Mouse (Mus musculus): ENCODE results near the gene Mapk12.
A peak's percentile ranks its signal among the peaks of the same experiment; 100 is the strongest.

Gene Mapk12

DNA sequence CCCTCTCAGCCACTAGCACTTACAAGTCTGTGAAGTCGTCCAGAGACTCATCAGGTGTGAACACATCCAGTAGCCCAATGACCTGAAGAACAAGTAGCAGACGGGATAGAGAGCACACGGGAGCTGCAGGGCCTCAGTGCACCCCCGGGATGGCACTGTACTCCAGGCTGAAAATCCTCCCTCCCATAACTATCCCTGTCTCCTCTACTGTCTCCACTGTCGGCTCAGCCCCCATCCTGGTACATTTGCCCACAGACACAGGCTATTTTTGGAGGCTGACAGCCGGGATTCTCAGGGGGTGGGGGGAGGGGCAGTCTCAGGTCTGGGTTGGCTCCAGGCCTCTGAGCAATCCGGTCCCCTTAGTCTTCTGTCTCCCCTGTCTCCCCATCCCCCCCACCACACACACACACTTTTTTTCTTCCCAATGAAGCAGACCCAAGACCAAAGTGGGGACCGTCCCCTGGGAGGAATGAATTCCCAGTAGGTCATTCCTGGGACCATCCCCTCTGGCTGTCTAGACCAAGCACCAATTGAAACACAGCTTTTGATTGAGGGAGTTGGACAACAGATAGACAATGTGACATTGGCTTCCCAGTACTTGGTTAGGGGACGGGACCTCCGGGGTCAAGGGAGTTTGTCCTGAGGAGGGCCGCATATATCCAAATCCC lies 3.0 kb downstream of the Mapk12 start:
- DNase-seq, result no peak

DNA sequence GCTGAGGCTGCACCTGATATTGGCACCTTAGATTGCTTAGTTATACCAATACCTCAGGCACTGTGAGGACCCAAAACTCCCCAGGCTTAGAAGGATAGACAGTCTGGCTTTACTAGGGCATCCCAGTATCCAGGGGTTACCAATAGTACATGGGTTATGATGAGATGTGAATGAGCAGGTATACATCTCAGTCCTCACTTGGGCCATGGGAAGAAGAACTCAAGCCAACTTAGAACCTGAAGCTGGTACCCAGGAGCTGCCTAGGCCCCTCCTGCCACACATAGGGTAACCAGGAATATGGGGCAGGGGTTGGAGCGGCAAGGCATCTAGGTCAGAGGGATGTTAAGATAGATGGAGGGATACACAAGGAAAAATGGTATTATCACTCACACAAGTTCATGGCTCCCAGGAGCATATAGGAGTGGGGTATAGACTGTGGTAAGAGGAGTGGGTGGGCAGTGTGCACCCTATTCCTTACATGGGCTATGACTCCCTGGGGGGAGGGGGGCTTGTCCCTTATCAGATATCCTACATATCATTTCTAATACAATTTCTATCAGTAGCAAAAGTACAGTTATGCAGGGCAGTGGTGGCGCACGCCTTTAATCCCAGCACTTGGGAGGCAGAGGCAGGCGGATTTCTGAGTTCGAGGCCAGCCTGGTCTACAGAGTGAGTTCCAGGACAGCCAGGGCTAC lies 3.9 kb downstream of the Mapk12 start:
- DNase-seq, result no peak

DNA sequence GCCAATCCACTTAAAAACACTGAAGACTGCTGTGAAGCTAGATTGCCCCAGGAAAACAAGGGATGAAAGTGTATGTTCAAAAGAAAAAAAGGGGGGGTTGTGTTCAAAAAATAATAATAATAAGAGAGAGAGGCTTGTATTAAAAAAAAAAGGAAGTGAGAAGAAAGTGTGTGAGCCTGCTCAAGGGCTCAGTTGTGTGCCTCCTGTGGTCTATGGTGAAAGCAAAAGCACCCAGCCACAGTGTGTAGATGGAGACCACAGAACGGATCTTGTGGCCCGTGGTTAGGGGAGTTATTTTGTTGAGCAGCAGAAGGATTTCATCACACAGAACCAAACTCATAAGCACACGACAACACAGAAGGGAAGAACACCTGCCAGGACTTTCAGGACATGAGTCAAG lies 9.2 kb downstream of the Mapk12 start:
- peak; percentile 49 for DNase-seq

DNA sequence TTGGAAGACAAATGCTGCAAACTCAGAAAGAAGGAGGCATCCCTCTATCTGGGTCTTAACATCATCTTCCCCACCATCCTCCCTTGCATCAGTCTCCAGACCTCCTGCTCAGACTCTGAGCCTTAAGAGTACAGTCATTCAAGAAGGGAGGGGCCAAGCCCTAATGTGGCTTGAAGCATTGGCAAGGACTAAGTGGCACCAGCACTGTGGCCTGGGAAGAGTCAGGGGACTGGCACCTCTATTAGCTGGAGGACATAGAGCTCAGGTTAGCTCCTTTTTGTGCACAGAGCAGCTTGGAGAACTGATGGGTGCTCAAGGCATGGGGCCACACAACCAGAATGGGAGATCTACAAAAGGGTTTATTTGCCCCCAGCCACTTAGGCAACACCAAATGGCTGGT lies 10.3 kb downstream of the Mapk12 start:
- DNase-seq, result no peak

DNA sequence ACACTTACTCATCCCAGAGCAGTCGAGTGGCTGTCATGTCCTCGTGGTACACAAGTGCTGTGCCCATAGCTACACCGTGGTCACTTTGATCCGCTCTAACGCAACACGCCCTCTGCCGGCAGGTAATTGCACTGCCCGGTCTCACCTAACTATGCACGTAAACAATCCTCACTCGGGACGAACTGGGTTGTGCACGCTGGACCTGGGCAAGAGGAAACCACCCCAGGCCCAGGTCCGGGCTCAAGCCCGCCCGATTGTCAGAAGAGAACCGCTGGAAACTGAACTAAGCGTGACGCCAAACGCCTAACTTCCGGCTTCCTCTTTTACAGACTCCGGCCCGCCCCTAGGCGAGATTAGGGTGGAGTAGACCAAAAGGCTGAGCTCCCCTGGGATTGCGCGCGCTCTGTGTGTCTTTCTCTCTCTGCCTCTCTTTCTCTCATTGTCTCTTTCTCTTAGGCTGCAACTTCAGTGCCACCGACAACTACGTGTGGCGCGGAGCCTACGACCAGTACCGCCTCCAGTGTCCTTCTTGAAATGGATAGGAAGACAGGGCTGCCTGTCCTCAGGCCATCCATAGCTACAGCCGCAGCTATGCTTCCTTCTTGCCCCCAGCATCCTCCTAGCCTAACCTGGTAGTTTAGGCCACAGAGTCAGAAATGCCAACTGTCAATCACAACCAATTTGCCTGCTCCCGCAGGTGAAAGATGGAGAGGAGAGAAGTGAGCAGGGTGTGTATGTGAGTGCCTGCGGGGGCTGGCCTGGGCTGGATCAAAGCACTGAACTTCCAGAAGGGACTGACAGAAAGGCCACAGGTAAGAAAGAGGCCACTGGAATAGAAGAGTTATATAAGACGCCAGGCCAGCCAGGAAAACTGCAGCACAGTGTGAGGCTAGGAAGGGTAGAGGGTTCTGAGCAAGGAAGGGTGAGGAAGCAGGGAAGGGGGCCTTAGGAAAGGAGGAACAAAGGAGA lies 11.8 kb downstream of the Mapk12 start, which contains the start of gene Hdac10:
Gene Hdac10, minus strand, starts transcription at position 319 of the 969 bp plus-strand sequence.
- peak; percentile 89 for DNase-seq

DNA sequence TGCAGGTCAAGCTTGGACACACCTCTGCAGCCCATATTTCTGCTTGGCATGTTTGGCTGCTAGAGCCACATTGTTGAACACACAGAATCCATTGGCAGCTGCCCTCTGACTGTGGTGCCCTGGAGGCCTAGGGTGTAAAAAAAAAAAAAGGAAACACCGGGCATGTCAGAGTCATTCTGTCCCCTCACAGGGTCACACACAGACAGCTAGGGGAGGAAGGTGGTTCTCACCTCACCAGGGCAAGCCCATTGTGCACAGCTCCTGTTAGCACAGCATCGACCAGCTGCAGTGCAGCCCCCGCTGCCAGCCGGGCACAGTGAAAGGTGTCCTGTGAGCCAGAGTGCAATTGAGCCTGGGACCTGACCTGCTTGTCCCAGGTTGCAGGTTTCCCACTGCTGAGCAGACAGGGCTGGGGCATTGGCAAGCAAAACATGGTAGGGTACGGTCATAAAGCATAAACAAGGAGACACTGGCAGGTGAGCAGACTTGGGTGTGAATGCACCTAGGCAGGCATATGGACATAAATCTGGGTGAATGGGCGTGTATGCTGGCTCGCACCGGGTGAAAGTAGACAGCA lies 13.1 kb downstream of the Mapk12 start:
- no peak for DNase-seq

DNA sequence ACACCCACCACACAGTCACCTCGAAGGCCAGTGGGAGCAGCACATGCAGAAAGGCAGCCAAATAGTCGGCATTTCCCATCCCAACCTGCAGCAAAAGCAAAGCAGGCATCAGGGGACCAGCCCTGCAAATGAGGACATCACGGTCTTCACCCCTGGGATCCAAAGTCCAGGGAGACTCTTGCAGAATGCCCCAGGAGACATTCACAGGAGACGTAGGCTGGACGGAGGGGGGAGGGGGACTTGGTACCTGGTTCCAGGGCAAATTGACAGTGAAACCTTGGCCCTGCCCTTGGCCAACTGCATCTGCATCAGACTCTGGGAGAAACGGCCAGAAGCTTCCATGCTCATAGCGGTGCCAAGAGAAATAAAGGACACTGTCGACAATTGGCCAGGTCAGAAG lies 13.9 kb downstream of the Mapk12 start:
- DNase-seq, result no peak

DNA sequence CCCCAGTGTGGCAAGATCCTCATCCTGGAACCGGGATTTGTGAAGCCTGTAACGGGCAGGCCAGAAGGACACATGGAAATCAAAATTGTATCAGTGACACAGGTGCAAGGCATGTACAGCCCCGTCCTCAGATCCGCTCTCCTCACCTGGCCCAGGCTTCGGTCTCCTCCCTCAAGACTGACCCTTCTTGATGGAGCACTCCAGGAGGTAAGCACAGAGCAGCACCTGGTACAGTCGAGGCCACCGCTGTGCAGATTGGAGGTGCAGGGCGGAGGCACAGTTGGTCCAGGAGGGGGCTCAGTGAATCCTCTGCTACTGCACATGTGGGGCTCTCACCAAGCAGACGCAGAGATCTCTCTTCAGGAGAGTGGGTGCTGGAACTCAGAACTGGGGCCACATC lies 15.2 kb downstream of the Mapk12 start:
- DNase-seq, result no peak

DNA sequence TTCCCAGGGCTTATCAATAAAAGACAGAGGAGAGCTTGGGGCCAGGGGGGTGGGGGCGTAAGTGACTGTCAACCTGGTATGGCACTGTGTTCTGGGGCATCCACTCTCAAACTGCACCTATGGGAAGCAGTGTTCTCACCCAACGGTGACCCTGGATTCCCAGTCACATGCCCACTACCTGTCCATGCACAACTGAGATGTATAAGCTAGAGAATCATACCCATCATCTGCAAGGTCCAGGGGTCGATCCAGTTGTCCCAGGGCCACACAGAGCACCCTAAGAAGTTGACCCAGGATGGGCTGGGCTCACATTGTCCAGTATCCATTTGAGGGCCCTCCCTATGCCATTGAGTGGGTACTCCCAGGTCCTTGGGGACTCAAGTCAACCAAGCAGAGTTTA lies 16.2 kb downstream of the Mapk12 start:
- DNase-seq, result no peak

DNA sequence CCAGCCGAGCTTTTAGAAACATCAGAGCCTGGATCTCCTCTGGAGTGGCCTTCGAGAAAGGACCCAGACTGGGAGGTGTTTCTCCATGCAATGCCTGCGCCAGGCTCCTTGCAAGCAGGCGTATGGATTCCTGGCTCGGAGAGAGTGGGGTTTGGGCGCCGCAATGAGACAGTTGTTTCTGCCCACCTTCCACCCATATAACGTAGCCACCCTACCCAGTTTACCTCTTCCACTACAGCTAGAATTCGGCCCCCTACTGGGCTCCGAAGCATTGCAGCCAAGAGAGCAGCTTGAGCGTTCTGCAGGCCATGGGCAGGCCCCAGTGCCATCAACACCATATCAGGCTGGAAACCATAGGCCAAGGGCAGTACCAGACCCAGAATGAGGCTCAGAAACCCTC lies 16.9 kb downstream of the Mapk12 start:
- DNase-seq, result peak; percentile 83

DNA sequence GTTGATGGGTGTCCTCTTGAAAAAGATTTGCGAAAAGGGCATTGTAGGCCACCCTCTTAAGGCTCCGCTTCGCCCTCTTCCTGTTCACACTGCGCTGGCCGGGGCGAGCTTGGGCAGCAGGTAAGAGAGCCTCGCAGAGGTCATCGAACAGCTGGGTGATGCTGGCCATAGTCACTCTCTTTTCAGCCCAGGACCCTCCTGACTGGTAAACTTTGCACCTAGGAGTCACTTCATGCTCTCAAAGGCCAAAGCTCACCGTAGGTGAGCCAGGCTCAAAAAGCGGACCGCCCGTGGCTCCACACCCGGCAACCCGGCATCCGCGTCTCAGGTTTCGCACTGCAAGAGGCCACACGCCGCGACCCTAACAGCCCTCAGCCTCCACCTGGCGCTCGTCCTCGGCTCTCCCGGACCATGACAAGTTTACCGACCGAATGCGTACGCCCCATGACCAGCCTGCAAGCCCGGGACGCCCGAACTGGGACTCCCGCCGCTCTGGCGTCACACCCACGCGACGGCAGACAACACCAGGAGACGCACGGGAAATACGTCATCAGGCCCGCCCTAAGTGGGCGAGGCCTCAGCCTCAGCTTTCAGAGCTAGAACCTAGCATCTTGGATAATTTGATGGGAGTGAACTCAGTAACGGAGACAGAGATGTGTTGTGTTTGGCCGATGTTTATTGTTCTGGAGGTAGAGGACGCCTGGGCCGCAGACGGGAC lies 17.7 kb downstream of the Mapk12 start, which contains the start of gene Tubgcp6:
Gene Tubgcp6, minus strand, starts transcription at position 464 of the 718 bp plus-strand sequence.
- DNase-seq, result peak; percentile 96

DNA sequence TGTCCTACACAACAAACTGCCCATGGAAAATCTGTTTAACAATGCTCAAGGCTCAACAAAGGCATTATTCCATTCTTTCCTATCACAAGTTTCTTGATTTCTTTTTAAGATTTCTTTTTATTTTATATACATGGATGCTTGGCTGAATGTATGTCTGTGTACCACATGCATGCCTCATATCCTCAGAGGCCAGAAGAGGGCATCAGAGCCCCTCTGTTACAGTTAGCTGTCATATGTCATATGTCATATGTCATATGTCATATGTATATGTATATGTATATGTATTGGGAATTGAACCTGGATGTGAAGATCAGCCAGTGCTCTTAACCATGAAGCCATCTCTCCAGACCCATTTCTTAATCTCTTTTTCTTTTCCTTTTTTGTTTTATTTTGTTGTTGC lies 22.5 kb downstream of the Mapk12 start:
- peak; percentile 40 for DNase-seq

DNA sequence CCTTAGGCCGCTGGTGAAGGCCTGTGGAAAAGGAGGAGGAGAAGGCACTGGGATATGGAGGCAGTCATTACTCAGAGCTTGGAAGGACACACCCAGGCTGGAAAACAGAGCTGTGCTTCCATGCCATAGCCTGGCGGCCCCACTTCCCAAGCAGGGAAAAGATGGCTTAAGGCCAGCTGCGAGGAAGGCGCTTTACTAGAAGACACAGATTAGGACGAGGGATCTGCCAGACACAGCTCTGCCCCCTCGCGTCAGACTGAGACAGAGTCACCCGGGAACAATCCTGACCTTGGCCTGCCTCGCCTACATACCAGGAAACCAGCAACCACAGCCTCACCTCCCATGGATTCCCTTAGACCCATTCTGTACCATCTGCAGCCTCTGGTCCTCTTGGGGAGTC lies 30.4 kb downstream of the Mapk12 start:
- DNase-seq, result no peak

DNA sequence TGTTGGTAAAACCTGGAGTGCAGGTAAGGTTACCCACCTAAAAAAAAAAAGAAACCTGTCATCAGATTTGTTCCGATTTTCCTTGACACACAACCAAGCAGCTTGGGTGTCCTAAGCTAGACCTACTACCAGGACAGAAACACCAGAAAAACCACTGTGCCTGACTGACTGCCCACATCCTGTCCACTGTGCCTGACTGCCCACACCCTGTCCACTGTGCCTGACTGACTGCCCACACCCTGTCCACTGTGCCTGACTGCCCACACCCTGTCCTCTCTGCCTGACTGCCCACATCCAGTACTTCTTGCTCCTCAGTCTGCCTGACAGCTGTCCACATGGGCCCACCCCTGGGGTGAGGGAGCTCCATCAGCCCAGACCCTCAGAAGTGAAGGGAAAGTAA lies 33.5 kb downstream of the Mapk12 start:
- no peak for DNase-seq

DNA sequence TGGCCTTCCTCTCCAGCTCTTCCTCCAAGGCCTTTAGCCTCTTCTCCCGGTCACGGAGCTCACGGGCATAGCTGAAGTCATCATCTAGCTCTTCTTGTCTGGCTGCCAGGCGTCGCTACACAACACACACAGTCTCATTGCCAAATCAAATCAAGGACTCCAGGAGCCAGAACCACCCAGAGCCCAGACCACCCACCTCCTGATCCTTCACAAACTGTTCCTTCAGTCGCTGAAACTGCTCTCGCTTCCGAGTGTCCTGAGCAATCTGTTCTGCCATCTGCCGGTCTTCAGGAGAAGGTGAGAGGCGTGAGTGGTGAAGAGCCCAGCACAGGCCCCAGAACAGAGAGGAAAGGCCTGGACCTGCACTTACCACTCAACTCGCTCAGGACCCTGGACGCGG lies 34.4 kb downstream of the Mapk12 start:
- DNase-seq, result no peak

DNA sequence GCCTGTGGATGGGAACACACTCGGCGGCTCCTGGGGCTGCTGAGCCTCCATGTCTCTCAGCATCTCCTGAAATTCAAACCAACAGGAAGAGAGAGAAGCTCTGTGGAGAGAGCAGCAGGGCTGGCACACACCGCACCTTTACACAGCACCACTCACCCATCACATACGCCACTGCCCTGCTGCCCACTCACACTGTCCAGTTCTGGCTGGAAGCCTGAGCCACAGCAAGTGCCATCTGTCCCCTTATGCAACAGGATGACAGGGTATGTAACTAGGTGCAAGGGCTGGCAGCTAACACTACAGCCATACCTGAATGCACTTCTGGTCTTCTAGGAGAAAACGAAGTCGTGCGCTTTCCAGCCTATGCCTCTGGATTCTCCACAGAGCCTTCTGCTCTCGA lies 36.1 kb downstream of the Mapk12 start:
- no peak for DNase-seq

DNA sequence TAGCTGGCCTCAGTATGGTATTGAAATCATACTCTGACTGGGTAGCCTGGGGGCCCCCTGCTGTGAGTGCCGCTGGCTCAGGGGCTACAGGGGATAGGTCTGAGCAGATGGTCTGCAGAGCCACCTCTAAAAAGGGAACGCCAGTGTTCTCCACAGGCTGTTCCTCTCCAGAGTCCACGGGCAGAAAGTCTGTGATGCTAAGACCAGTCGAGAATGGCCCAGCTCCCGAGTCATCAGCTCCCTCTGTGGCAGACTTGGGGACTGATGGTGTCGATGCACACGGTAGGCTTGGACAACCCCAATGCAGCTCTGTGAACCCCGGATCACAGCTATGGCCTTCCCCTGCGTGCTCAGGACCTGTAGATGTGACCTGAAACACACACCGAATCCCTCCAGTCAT lies 36.6 kb downstream of the Mapk12 start:
- DNase-seq, result no peak

DNA sequence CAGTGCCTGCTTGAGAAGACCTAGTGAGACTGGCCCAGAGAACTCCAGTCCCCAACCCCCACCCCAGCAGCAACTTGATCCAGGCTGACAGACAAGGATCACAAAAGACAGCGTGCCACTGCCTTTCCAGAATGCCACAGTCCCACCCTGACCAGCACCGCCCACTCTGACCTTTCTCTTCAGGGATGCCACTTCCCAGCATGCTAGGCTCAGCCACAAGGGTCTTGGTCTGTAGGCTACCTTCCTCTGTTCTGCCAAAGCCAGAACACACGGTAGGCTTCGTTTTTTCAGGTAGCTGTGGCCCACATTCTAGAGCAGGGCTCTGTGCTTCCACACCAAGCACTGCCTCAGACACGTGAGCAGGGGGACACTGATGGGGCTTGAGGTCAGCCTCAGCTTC lies 37.9 kb downstream of the Mapk12 start:
- DNase-seq, result no peak

DNA sequence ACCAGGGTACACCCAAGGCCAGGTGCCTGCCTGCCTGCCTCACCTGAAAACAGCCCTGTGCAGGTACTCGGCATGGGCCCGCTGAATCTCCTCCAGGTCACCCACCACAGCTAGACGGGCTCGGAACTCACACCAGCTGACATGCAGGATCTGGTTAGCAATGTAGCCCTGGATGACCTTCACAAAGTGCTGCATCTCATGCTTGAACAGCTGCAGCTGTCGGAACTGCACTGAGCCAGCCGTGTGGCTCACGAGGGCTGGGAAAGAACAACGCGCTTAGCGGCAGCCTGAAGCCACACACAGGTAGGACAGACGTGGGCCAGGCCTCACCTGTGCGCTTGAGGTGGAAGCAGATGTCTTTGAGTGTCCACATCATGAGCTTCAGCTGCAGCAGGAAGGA lies 39.7 kb downstream of the Mapk12 start:
- no peak for DNase-seq

DNA sequence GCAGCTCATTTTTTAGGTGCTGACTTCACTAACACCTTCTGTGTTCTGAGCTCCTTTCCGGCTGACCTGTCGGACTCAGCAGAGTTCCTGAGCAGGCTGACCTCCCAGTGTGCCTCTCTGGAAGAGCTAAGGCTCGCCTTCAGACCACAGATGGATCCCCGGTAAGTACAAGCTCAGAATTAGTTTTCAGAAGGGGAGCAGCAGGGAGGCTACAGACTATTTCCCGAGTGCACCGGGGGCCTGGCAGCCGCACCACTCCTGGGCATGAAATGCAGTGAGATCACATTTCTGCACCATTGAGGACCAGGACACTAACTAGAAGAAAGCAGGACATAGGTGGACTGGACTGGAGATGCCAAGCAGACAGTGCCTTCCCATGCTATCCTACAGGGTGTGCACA lies 41.9 kb downstream of the Mapk12 start:
- DNase-seq, result no peak

DNA sequence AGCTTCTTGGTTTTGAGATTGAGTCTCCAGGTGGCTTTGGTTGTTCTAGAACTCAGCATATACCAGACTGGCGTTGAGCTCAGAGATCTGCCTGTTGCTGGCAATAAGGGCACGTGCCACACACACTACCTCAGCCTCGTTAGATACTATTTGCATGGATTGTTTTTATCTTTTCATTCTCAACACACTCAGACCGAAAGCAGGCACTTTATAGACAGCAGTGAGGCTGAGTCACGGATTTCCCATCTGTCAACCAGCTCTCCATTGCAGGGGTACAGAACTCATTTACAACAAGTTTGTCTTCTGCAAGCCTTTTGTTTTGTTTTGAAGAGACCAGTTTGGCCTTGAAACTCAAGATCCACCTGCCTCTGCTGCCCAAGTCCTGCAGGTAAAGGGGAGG lies 43.1 kb downstream of the Mapk12 start:
- DNase-seq, result no peak

DNA sequence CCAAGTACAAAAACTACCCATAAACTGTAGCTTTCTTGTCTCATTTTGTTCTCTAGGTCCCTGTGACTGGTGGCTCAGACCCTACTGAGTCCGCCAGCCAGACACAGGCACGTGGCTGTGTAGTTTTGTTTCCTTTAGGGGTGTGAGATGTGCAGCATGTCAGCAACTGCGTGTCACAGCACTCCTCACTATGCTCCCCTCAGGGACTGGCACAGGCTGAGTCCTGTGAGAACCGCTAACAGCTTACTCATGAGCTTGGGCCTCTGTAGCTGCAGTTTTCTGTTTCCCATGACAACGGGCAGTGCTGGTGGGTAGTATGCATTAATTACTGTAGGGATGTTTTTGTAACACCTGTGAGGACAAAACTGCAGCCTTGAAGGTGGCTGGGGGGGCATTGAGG lies 48.3 kb downstream of the Mapk12 start:
- no peak for DNase-seq

DNA sequence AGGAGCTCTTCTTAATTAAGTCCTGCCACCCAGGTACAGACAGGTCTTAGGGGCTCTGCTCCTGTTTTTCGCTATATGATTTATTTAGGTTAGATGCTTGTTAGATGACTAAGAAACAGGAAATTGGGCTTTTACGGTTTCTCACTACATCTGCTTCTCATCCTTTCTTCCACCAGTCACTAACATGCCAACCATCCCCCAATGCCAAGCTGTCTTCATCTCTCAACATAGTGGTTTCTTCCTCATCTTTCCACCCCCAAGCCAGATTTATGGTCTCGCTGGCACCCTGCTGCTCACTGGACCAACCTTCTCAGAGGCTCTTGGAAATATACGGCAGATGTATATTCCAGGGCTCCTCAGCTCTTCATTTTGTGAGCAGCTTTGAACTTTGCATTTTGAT lies 49.8 kb downstream of the Mapk12 start:
- DNase-seq, result no peak
